18 mouse cellular contexts compared by ENCODE assay signal in genomic region chr10:77118361-77118760, GRCm38 (mm10). TPM values are rescaled to one million over a fixed set of nuclear protein-coding genes. Genes with fewer than 3 reads are reported as not detected.
DNase-seq lines count a peak whose midpoint lies in the region; ATAC-seq and TF ChIP-seq lines count a peak whose summit lies in the region.
"Had no signal": no experiment of that assay in that cellular context is flagged by ENCODE, and none has a peak within 500 bp of the region (broad histone marks: within the 10 kb centered on the region; RNA-seq: fewer than 3 reads in every experiment).

No protein-coding gene starts in this region.

- WGBS in limb, embryonic 12.5 days: 90% methylated on average over 1 of the region's 1 CpGs
- 89% methylated on average over 1 of the region's 1 CpGs for WGBS in limb, embryonic 10.5 days
- WGBS in kidney, embryonic 16.5 days: 79% methylated on average over 1 of the region's 1 CpGs

- H3K9me3 ChIP-seq in limb, embryonic 12.5 days: no peaks in the 10 kb centered on the region
- no peaks in the 10 kb centered on the region for H3K9me3 ChIP-seq in limb, embryonic 10.5 days (replicated peaks)
- H3K9me3 ChIP-seq in ES-Bruce4 (replicated peaks; ENCODE audit: control insufficient read depth, insufficient read depth, low read length, poor library complexity, severe bottlenecking): no peaks in the 10 kb centered on the region
- H3K9me3 ChIP-seq in kidney, embryonic 16.5 days (ENCODE audit: low read length): 0 out of 2 replicates have a peak, but pooled peaks cover 4% of the 10 kb centered on the region
- H3K9me3 ChIP-seq: embryonic facial prominence, embryonic 10.5 days; forebrain, embryonic 13.5 days; heart, embryonic 15.5 days; hindbrain, embryonic 10.5 days; megakaryocyte, embryonic 14.5 days had no signal

- TF ChIP-seq EP300 in ES-Bruce4 (IDR thresholded peaks at IDR 0.05; ENCODE audit: insufficient read depth, low read depth, low read length): 0 out of 2 replicates have a peak, but pooled peaks have one; percentile 2

- H3K4me1 ChIP-seq in limb, embryonic 12.5 days (replicated peaks): peaks cover 27% of the 10 kb centered on the region
- peaks cover 24% of the 10 kb centered on the region for H3K4me1 ChIP-seq in limb, embryonic 10.5 days
- peaks cover 4% of the 10 kb centered on the region for H3K4me1 ChIP-seq in ES-Bruce4 (ENCODE audit: control insufficient read depth, insufficient read depth, low read length)
- H3K4me1 ChIP-seq in kidney, embryonic 16.5 days (ENCODE audit: insufficient read depth, low read length): peaks cover 57% of the 10 kb centered on the region

- H3K36me3 ChIP-seq in limb, embryonic 12.5 days: no peaks in the 10 kb centered on the region; the same call in 1 of the 2 replicates
- H3K36me3 ChIP-seq in limb, embryonic 10.5 days: 0 out of 2 replicates have a peak, but pooled peaks cover 3% of the 10 kb centered on the region
- H3K36me3 ChIP-seq in ES-Bruce4 (ENCODE audit: control insufficient read depth, insufficient read depth, low read length, poor library complexity, severe bottlenecking): 0 out of 2 replicates have a peak, but pooled peaks cover under 1% of the 10 kb centered on the region
- no peaks in the 10 kb centered on the region for H3K36me3 ChIP-seq in kidney, embryonic 16.5 days (ENCODE audit: insufficient read depth, low read length)
- H3K36me3 ChIP-seq: heart, embryonic 15.5 days had no signal

- H3K27ac ChIP-seq in limb, embryonic 12.5 days: peak overlapping the region; percentile 35; the same call in 1 of the 2 replicates
- H3K27ac ChIP-seq in limb, embryonic 10.5 days: no peak overlapping the region
- no peak overlapping the region for H3K27ac ChIP-seq in ES-Bruce4 (ENCODE audit: insufficient read depth, low read length)
- peak overlapping the region; percentile 70 for H3K27ac ChIP-seq in kidney, embryonic 16.5 days (ENCODE audit: low read length)
- H3K27ac ChIP-seq: embryonic facial prominence, embryonic 10.5 days; forebrain, embryonic 13.5 days; heart, embryonic 15.5 days; hindbrain, embryonic 10.5 days had no signal

- no peak for TF ChIP-seq POLR2A in ES-Bruce4 (IDR thresholded peaks at IDR 0.05; ENCODE audit: insufficient read depth, low read length)

- H3K9ac ChIP-seq in limb, embryonic 12.5 days (replicated peaks): no peak overlapping the region
- no peak overlapping the region for H3K9ac ChIP-seq in ES-Bruce4 (ENCODE audit: low read depth, poor library complexity, severe bottlenecking)
- H3K9ac ChIP-seq in kidney, embryonic 16.5 days (replicated peaks; ENCODE audit: low read length): peak overlapping the region; percentile 20; the same call in 1 of the 2 replicates
- H3K9ac ChIP-seq: forebrain, embryonic 13.5 days; heart, embryonic 15.5 days; lung, embryonic 14.5 days had no signal

- H3K4me3 ChIP-seq in limb, embryonic 12.5 days (replicated peaks): no peak overlapping the region
- no peak overlapping the region for H3K4me3 ChIP-seq in limb, embryonic 10.5 days
- H3K4me3 ChIP-seq in ES-Bruce4 (ENCODE audit: low read depth, low read length): no peak overlapping the region
- no peak overlapping the region for H3K4me3 ChIP-seq in kidney, embryonic 16.5 days (ENCODE audit: low read length)
- H3K4me3 ChIP-seq: embryonic facial prominence, embryonic 10.5 days; forebrain, embryonic 13.5 days; heart, embryonic 15.5 days; hindbrain, embryonic 10.5 days; megakaryocyte, embryonic 14.5 days had no signal

- TF ChIP-seq CTCF in ES-Bruce4 (IDR thresholded peaks at IDR 0.05; ENCODE audit: low read depth, low read length): no peak

- ATAC-seq in limb, embryonic 12.5 days (ENCODE audit: insufficient number of reproducible peaks, insufficient read depth, low FRiP score, low TSS enrichment, low read depth): no peak
- no peak for ATAC-seq in kidney, embryonic 16.5 days (ENCODE audit: low FRiP score, low TSS enrichment)
- ATAC-seq: forebrain, embryonic 13.5 days; midbrain, embryonic 16.5 days had no signal

- peak; percentile 60 for DNase-seq in adrenal gland, postnatal 10 days
- no peak for DNase-seq in adrenal gland, postnatal 4 days (ENCODE audit: low spot score in 2 of 2)
- no peak for DNase-seq in limb, embryonic 10.5 days (ENCODE audit: low spot score)
- DNase-seq in layer of hippocampus, adult 11-12 months (ENCODE audit: low spot score): no peak
- no peak for DNase-seq in layer of hippocampus, postnatal 14 days (ENCODE audit: low spot score in 2 of 2)
- DNase-seq: cerebellum, adult 9-11 months; left cerebral cortex, postnatal 4 days; lung, embryonic 14.5 days; thymus, adult 2 months had no signal

- H3K4me2 ChIP-seq in limb, embryonic 12.5 days: no peak overlapping the region
- no peak overlapping the region for H3K4me2 ChIP-seq in kidney, embryonic 16.5 days (replicated peaks; ENCODE audit: low read depth, low read length)
- H3K4me2 ChIP-seq: forebrain, embryonic 13.5 days; heart, embryonic 15.5 days; lung, embryonic 14.5 days had no signal

- no peaks in the 10 kb centered on the region for H3K27me3 ChIP-seq in limb, embryonic 12.5 days
- H3K27me3 ChIP-seq in limb, embryonic 10.5 days (ENCODE audit: low read depth, poor library complexity, severe bottlenecking): no peaks in the 10 kb centered on the region
- no peaks in the 10 kb centered on the region for H3K27me3 ChIP-seq in ES-Bruce4 (ENCODE audit: control insufficient read depth, insufficient read depth, low read length, poor library complexity, severe bottlenecking)
- no peaks in the 10 kb centered on the region for H3K27me3 ChIP-seq in kidney, embryonic 16.5 days (ENCODE audit: insufficient read depth, low read length)
- H3K27me3 ChIP-seq: forebrain, embryonic 13.5 days; heart, embryonic 15.5 days; megakaryocyte, embryonic 14.5 days had no signal

RNA-seq across cellular contexts. Expression of gene Col18a1, which starts 48.0 kb away (rescaled TPM):
- 100 to 1,000 TPM in 1 of 2 experiments, 10 to 100 TPM in 1; 85.2 to 159 TPM for total RNA-seq in adrenal gland, postnatal 10 days (2021)
- total RNA-seq in adrenal gland, postnatal 4 days (2021): 10 to 100 TPM; 96.8 to 99.4 TPM
- 104 and 105 TPM in 2 replicates for polyA plus RNA-seq in limb, embryonic 12.5 days (2016; fragmentation: Nextera tagmentation; extraction: Ambion mirVana)
- 149 and 159 TPM in 2 replicates for polyA plus RNA-seq in limb, embryonic 10.5 days (2016; fragmentation: Nextera tagmentation; extraction: Ambion mirVana)
- 273 and 285 TPM in 2 replicates for polyA plus RNA-seq in ES-Bruce4 (2011; ENCODE audit: insufficient read depth, insufficient read length, low read depth, missing spikeins)
- polyA plus RNA-seq in kidney, embryonic 16.5 days (2015; fragmentation: Nextera tagmentation; extraction: Ambion mirVana): 255 and 257 TPM in 2 replicates
- 1 to 10 TPM; 7.3 to 9.8 TPM for total RNA-seq in layer of hippocampus, postnatal 14 days (2021)

Comparison
In these comparisons a context has a peak if more than half of its experiments do, and no peak if none do; other contexts are left out.
1. H3K27ac ChIP-seq: peak in limb, embryonic 12.5 days (single experiment) and kidney, embryonic 16.5 days (single experiment); none in limb, embryonic 10.5 days (single experiment) and ES-Bruce4 (single experiment).